Mouse (Mus musculus): ENCODE results near the gene Mbd4. TPM values are rescaled to one million over a fixed set of nuclear protein-coding genes. Genes with fewer than 3 reads are reported as not detected.

Mbd4 gene
- total RNA-seq, 2 experiments from 2014 or later: 1.7 to 2.1 TPM

GRCm38 (mm10) chr6:115821216-115821993 lies 31.8 kb downstream of the Mbd4 start:
- no peak for DNase-seq
- intact Hi-C loops (cut with DNase I): no loop called here

DNA sequence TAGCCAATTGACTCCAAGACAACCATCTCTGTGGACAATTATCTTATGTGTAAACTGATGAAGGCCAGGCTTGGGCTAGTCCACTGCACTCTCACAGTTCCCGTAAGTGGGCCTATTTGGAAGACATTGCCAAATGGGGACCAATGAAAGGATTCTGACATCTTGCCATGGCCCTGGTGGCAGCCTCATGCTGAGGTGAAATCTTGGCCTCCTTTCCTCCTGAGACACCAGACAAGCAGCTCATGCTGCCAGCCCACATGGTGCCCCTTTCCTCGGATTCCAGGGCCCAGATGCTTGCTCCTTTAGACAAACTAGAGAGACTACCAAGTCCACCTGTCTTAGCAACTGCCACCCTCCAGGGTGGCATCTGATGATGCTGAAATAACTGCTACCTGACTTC lies 35.0 kb downstream of the Mbd4 start:
- intact Hi-C loops (cut with DNase I): no loop called here
- DNase-seq: no peak

DNA sequence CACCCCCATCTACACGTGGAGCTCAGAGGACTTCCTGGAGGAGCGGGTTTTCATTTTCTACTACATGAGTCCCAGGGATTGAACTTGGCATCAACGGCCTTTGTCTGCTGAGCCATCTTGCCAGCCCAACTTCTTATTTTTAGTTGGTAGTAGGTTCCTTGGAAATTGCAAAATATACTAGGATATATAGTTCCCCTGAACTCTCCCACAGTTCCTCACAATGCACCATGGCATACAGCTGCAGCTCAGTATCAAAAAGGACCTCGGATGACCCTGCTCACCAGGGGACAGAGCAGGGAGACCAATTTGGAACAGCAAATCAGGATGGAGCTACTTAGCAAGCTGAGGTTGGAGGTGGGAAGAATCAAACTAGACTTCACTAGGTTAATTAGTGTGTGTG lies 38.1 kb downstream of the Mbd4 start:
- intact Hi-C loops (cut with DNase I): no loop called here
- DNase-seq: no peak

DNA sequence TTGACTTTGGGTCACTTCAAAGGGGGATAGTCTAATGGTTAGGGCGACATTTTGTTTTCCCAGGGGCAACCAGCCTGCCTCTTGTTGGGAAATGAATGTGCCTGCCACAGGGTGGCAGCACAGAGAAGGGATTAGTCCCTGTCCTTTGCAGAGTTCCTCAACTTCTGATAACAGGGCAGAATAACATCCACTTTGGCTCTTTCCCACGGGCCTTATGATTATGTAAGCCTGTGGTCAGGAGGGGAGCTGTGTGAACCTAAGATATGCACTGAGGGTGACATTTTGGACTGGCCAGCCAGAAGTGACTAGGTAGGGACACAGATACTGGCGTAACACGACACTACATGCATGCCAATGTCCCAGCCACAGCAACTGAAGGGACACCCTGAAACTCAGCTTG lies 39.1 kb downstream of the Mbd4 start:
- DNase-seq: peak; percentile 68 to 78
- intact Hi-C loops (cut with DNase I): no loop called here

GRCm38 (mm10) chr6:115811606-115812005 lies 41.6 kb downstream of the Mbd4 start:
- intact Hi-C loops (cut with DNase I): no loop called here
- DNase-seq: no peak

DNA sequence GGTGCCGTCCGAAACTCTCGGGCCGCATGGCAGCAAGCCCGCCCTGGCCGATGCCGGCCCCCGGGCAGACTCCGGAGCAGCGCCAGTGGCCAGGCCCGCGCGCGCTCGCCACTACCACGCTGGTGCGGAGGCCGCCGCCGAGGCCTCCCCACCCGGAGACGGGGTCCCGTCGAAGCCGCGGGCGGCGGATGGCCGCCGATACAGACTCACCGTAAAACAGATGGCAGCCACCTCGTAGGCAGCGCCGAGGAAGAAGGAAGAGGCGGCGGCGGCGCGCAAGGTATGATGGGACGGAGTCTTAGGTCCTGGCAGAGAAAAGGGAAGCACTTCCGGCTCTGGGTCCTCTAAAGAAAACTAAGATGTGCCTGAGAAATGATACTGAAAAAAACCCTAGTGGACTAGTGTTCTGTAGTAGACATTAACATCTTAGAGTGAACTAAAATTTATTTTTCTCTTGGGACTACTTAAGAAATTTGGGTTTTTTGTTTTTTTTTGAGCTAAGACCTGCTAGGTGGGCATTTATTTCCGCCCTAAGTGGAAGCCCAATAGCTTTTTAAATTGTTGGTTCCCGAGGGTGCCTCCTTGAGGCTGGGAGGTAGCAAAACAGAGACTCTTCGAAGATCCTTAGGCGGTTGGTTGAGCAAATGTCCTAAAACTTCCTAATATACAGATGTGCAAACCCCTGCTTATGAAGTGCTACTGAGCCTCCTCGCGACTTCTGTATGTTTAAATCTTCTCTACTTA lies 44.5 kb downstream of the Mbd4 start, which contains the start of gene Rpl32:
Gene Rpl32, minus strand, starts transcription at position 260 of the 744 bp plus-strand sequence.
- intact Hi-C loops (cut with DNase I): loop anchor here (5.0 kb wide), 1 partner anchor 206 kb away; the partner anchor contains the start of gene Mkrn2
- DNase-seq: peak; percentile 84 to 86

DNA sequence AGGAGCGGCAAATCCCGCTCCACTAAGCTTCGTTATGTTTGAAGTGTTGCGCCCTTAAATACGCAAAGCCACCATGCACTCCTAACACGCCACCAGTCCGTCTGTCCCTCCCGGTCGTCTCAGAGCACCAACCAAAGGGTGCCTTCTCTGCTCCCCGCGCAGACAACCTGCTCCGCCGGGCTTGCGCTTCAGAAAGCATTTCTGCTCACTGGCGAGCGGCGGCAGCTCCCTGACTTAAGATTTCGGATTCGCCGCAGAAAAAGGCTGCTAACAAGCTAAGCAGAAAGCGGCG lies 45.0 kb downstream of the Mbd4 start:
- DNase-seq: no peak
- intact Hi-C loops (cut with DNase I): loop anchor here (5.0 kb wide), 1 partner anchor 206 kb away; the partner anchor contains the start of gene Mkrn2

DNA sequence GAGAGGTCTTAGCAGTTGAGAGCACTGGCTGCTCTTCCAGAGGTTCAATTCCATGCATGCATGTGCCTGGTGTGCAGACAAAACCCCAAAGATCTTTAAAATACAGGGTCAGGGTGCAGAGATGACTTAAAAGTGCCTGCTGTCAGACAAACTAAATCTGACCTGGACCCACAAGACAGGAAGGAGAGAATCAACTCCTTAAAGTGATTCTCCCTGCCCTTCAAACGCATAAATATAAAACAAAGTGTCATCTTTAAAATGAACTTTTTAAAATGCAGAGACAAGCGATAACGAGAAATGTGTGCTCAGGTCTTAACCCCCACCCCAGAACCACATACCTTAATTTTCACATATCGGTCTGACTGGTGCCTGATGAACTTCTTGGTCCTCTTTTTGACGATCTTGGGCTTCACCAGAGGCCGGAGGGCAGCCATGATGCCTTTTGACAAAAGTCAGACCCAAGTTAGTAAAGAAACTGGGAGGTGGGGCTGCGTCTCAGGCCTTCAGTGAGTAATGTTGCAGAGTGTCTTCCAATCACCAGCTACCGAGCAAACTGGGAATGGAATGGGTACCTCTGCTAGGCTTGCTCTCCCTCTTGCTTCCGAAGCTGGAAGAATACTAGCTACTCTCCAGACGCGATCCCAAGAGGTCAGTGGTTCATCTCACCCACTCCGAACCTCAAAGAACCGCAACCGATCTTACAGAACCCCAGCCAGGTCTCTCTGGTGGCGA lies 45.5 kb downstream of the Mbd4 start:
- intact Hi-C loops (cut with DNase I): loop anchor here (5.0 kb wide), 1 partner anchor 205 kb away; the partner anchor contains the start of gene Mkrn2
- DNase-seq: no peak

GRCm38 (mm10) chr6:115804432-115805192 lies 48.6 kb downstream of the Mbd4 start:
- intact Hi-C loops (cut with DNase I): loop anchor here (5.0 kb wide), 1 partner anchor 202 kb away; the partner anchor contains the start of gene Mkrn2
- DNase-seq: no peak

DNA sequence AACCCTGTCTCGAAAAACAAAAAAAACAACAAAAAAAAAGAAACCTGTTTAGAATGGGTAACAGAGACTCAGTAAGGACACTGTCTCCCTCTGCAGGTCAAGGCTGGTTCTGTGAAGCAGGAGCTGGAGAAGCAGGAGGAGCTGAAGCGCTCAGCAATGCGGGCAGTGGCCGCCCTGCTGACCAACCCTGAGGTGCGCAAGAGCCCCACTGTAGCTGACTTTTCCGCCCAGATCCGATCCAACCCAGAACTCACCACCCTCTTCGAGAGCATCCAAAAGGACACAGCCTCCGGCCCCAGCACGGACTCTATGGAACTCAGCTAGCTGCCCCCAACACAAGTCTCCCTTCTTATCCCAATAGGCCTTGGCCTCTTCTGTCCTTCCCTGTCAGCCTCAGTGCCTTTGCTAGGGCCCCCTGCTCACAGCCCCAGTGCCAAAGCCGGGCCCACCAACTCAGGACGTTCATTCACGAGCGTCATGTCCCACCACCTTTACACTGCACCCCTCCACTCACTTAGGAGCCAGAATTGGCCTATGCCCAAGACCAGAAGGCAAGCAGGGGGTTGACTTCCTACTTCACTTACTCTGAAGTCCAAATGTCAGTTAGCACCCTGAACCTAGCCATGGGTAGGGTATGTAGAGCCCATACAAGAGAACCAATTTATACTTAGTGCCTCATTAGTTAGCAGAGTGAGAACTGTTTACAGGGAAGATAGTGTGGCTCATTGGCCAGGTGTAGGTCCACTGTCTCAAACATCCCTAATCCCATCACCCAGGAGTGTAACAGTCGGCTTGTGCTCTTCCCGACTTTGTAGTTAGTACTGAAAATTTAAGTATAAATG lies 49.4 kb downstream of the Mbd4 start:
- DNase-seq: peak; percentile 65 to 82
- intact Hi-C loops (cut with DNase I): loop anchor here (2.0 kb wide), 1 partner anchor 77 kb away; no protein-coding TSS in a partner anchor

- intact Hi-C loops (cut with DNase I): loop anchor here (2.0 kb wide), 1 partner anchor 75 kb away; no protein-coding TSS in a partner anchor
- DNase-seq: no peak
Measured at GRCm38 (mm10) chr6:115801811-115802210, 51.4 kb downstream of the Mbd4 start.

DNA sequence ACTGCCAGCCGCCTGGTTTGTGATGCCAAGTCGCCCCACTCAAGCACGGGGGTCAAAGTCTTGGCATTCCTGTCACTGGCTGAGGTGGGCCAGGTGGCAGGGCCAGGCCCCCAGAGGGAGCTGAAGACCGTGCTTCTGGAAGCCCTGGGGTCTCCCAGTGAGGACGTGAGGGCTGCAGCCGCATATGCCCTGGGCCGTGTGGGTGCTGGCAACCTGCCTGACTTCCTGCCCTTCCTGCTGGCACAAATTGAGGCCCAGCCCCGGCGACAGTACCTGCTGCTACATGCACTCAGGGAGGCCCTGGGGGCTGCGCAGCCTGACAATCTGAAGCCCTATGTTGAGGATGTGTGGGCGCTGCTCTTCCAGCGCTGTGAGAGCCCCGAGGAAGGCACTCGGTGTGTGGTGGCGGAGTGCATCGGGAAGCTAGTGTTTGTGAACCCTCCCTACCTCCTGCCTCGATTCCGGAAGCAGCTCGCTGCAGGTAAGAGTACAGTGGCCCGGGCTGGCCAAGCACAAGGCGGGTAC lies 60.4 kb downstream of the Mbd4 start:
- intact Hi-C loops (cut with DNase I): no loop called here
- peak; percentile 41 to 55 for DNase-seq

DNA sequence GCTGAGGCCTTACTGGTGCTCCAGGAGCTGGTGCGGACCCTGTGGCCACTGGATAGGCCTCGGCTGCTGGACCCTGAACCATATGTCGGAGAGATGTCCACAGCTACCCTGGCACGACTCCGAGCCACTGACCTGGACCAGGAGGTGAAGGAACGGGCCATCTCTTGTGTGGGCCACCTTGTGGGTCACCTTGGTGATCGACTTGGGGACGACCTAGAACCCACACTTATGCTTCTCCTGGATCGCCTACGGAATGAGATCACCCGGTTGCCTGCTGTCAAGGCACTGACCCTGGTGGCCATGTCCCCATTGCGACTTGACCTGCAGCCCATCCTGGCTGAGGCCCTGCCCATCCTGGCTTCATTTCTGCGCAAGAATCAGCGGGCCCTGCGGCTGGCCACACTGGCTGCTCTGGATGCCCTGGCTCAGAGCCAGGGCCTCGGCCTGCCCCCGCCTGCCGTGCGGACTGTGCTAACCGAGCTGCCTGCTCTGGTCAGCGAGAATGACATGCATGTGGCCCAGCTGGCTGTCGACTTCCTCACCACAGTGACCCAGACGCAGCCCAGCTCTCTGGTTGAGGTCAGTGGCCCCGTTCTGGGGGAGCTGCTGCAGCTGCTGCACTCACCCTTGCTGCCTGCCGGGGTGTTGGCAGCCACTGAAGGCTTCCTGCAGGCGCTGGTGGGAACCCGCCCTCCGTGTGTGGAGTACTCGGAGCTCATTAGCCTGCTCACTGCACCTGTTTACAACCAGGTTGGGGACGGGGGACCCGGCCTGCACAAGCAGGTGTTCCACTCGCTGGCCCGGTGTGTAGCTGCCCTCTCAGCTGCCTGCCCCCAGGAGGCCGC lies 61.1 kb downstream of the Mbd4 start:
- intact Hi-C loops (cut with DNase I): no loop called here

DNA sequence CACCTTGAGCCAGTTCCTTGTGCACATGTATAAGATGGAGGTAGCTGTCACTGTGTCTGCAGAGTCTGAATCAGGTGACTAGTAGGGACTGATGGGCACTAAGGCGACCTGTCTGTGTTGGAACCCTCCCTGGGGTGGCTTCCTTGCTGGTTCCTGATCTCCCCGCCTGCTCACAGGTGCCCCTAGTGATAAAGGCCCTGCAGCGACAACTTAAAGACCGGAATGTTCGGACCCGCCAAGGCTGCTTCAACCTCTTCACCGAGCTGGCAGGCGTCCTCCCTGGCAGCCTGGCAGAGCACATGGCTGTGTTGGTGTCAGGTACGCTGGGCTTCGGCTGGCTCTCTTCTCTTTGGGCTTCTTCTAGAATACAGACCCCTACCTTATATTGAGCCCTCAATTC lies 62.2 kb downstream of the Mbd4 start:
- intact Hi-C loops (cut with DNase I): no loop called here
- DNase-seq: peak; percentile 34 to 47

More for the DNA sequence above, 61.1 kb downstream of the Mbd4 start:
- peak; percentile 45 to 59 for DNase-seq

Data from heart, postnatal 14 days (tissue).